Mouse (Mus musculus) right cerebral cortex, postnatal 14 days (tissue): Measurements from ENCODE around the gene Avil.
A peak's percentile ranks its signal among the peaks of the same experiment; 100 is the strongest.

Experiments used
- DNase-seq: peaks from one replicate; pipeline ENCODE4 v3.0.0; 2022

The Avil gene

DNA sequence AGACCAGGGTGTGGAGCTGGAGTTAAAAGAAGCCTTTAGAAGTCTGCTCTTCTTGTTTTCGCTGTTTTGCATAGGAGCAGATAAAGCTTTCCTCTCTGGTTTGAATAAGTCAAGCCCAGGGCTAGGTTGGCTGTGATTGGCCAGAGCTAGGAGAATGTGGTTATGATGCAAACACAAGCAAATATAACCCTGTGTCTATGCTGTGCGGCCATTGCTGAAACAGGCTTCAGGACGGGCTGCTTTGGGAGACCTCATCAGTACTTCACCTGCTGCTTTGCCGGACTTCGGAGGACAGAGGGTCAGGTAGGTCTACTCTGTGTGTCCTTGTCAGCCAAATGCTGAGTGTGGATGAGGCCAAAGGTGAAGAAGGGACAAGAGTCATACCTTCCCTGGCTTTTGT, at the start of gene Avil:
Gene Avil (plus strand): TSS at position 181 of the 400 bp plus-strand sequence.
- DNase-seq: no peak

- DNase-seq: no peak
Observed at GRCm38 (mm10) chr10:126952375-126952774, 48.1 kb upstream of the Avil start.

DNA sequence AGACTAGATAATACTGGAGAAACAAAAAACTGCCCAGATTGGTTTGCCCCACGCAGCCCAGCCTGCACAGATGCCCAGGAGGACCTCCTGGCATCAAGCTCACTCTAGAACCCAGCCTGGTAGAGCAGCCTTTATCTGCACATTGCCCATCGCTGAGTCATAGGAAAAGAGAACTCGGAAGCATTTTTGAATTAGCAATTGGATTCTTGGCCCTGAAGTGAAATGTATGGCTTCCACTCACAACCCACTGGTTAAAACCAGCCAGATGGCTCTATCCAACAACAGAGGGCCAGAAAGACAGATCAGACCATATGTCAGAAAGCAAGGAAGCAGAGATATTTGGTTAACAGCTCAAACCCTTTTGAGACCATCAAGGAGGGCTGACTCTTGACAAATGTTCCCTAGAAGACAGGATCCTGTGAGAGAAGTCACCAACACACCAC, 47.5 kb upstream of the Avil start:
- no peak for DNase-seq

DNA sequence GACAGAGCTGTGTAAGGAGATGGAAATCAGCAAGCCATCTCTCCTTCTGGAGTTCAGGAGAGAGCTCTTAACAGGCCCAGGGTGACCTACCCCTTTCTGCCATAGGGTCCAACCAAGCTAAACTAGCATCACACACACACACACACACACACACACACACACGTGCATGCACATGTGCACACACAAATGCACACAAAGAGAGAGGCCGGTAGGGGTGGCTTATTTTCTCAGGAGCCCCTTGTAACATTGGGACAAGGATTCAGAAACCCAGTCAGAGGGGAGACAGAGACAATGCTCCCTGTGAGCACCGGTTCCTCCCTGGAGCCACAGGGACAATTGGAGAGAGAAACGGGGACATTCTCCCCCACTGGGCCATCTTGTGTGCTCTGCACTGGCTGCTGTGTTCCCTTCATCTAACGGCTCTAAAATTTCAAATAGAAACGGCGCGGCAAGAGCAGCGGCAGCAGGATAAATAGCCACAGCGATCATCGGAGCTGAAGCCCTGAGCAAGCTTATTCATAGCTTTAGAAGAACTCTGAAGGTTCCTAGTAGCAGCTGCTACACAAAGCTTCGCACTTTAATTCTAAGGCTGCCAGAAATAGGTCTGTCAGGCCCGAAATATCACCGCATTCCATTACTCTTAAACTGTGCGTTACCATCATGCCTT, 43.7 kb upstream of the Avil start:
- no peak for DNase-seq

DNA sequence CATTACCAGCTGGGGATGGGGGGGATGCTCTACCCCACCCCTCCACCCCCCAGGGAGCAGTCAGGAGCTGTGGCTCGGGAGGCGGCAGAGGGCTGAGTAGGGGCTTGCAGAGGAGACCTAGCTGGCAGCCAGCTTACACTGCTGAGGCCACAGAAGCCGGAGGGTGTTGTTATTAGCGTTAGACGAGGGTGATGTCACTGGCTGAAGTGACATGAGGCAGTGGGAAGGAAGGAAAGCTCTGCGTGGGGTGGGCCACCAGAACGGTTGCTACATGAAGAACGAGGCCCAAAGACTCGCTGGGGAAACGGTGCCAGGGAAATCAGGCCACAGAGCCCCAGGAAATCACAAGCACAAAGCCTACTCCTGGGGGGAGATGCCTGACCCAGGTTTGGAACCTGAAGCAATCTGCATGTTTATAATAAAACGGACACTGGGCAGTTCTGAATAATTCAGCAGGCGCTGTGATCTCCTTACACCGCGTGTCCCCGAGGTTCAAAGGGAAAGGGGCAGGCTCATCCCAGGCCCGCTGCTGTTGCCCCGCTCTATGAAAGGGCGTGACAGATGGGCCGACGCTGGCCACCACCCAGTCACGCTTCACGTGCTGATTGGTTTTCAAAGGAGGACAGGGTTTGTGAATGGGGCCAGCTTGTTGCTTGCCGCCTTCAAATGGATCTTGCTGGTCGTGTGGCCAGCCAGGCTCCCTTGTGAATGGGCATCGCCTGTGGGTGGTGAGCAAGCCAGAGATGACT, 43.0 kb upstream of the Avil start:
- peak; percentile 69 for DNase-seq

DNA sequence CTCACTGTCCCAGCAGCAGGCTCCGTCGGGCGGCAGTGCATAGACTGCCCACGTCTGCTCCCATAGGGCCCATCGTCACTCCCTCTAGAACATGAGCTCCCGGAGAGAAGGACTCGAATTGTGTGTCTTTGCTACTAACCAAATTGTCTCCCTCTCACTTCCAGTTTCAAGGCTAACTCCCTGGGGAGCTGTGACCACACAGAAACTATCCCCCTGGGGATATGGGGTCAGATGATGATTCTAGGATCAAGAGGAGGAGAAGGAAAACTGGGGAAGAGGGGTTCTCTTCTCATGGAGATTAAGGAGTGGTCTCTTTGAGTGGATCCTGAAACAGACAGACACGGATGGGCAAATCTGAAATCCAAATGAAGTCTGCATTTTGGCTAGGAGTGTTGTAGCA, 40.0 kb upstream of the Avil start:
- DNase-seq: no peak

GRCm38 (mm10) chr10:126961757-126962156, 38.8 kb upstream of the Avil start:
- DNase-seq: peak; percentile 36

GRCm38 (mm10) chr10:126962271-126962965, 38.1 kb upstream of the Avil start:
- DNase-seq: no peak

GRCm38 (mm10) chr10:126962966-126963330, 37.6 kb upstream of the Avil start:
- DNase-seq: no peak

- DNase-seq: no peak
Observed at GRCm38 (mm10) chr10:126963821-126964220, 36.7 kb upstream of the Avil start.

GRCm38 (mm10) chr10:126971363-126972050, 29.0 kb upstream of the Avil start:
- DNase-seq: no peak

GRCm38 (mm10) chr10:126972051-126972725, 28.3 kb upstream of the Avil start:
- no peak for DNase-seq

GRCm38 (mm10) chr10:126972988-126973387, 27.5 kb upstream of the Avil start:
- DNase-seq: no peak

GRCm38 (mm10) chr10:126975706-126976105, 24.8 kb upstream of the Avil start:
- no peak for DNase-seq

- DNase-seq: no peak
Observed at GRCm38 (mm10) chr10:126977076-126977475, 23.4 kb upstream of the Avil start.

- DNase-seq: peak; percentile 100
Observed at GRCm38 (mm10) chr10:126978277-126978994, 22.1 kb upstream of the Avil start, which contains the start of gene Ctdsp2. Ctdsp2 (plus strand) TSS chr10:126978717.

DNA sequence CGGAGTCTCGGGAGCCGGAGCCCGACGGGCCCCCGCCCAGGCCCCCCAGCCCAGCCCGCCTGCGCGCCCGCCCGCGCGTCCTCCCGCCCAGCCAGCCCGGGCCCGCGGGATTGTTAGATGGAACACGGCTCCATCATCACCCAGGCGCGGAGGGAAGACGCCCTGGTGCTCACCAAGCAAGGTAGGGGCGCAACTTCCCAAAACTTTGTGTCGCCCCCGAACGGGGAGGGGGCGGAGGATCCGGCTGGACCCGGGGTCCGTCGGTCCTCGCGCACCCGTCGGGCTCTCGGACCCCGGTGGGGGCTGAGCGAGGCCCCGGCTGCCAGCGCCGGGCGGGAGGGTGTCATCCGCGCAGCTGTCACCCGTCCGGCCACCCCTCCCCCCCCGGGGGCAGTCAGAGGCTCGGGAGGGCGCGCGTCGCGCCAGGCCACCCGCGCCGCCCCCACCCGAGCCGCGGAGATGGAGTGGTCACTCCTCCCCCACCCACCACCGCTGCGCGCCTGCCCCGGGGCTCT, 21.3 kb upstream of the Avil start:
- peak; percentile 72 for DNase-seq

GRCm38 (mm10) chr10:126979636-126980151, 20.8 kb upstream of the Avil start:
- DNase-seq: peak; percentile 41

DNA sequence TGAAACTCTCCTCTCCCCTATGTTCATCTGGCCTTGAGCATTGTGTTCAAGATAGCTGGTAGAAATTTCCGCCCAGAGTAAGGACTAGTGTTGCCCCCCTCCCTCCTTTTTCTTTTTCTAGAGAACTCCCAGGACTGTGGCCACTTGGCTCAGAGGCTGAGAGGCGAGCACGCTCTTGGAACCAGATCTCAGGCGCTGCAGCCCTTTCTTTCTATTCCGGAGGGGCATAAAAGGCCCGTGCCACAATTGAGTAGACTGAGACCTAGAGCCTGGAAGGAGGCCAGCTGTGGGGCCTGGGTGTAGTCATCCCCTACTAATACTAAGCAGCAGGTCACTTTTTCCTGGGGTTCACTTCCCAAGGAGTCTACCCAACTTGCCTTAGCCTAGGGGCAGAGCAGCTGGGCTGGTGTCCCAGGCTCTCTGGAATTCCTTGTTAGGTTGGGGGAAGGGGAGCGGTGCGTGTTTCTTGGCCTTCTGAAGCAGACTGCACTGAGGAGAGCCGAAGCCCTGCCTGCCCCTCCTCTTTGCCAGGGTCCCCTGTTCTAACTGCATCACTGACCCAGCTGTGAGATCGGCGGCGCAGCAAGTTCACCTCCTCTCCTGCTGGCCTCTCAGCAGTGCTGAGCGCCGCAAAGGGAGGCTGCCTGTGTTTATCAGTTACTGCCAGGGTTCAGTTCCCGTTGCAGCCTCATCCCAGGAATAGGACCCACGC, 20.1 kb upstream of the Avil start:
- peak; percentile 65 for DNase-seq

GRCm38 (mm10) chr10:126980933-126981530, 19.5 kb upstream of the Avil start:
- no peak for DNase-seq
